Mouse (Mus musculus) stomach, embryonic 15.5 days (tissue): ENCODE measurements around the gene Gm42421. TPM values are rescaled to one million over a fixed set of nuclear protein-coding genes. Genes with fewer than 3 reads are reported as not detected.

Experiments
- ATAC-seq: fragments of 200-750 bp; cut with Nextera tagmentation; 2 replicates; pipeline ENCODE4 v1.8.0; 2017; ENCODE audit warnings: low read depth, moderate number of reproducible peaks, moderate TSS enrichment; ENCODE audit not compliant: insufficient read depth, low FRiP score
- H3K27ac ChIP-seq: fragments of 300-500 bp; sonication (generic); 2 replicates; pipeline ENCODE4 v1.5.1; 2015; ENCODE audit warnings: mild to moderate bottlenecking, inconsistent platforms
- H3K27me3 ChIP-seq: fragments of 300-500 bp; sonication (generic); replicated peaks from 2 replicates; pipeline ENCODE4 v1.6.1; 2015; ENCODE audit warnings: inconsistent platforms
- H3K36me3 ChIP-seq: fragments of 300-500 bp; sonication (generic); 2 replicates; pipeline ENCODE4 v1.6.1; 2015; ENCODE audit warnings: inconsistent platforms
- H3K4me1 ChIP-seq: fragments of 300-500 bp; sonication (generic); 2 replicates; pipeline ENCODE4 v1.6.1; 2015; ENCODE audit warnings: inconsistent platforms
- H3K4me2 ChIP-seq: fragments of 300-500 bp; sonication (generic); 2 replicates; pipeline ENCODE4 v1.6.1; 2015; ENCODE audit warnings: mild to moderate bottlenecking, inconsistent platforms
- H3K4me3 ChIP-seq: fragments of 300-500 bp; sonication (generic); replicated peaks from 2 replicates; pipeline ENCODE4 v1.5.1; 2015; ENCODE audit warnings: inconsistent platforms
- H3K9ac ChIP-seq: fragments of 300-500 bp; sonication (generic); 2 replicates; pipeline ENCODE4 v1.6.1; 2015; ENCODE audit warnings: inconsistent platforms
- H3K9me3 ChIP-seq: fragments of 300-500 bp; sonication (generic); 2 replicates; pipeline ENCODE4 v1.6.1; 2016; ENCODE audit warnings: inconsistent platforms
- WGBS: fragments of 180-500 bp; shearing (Covaris S2); methylation state at CpG from one replicate; pipeline ENCODE4 v1.1.7; 2015; 5-methylcytosine and 5-hydroxymethylcytosine counted together
- polyA plus RNA-seq: library from polyadenylated mRNA; unstranded; fragments of >200 nt; fragmentation: Nextera tagmentation; extraction: Ambion mirVana; gene quantifications from 2 replicates; pipeline ENCODE4 v1.2.1, GENCODE M21; 2015

Gm42421 gene
- polyA plus RNA-seq, 1 experiment from 2014 or later = 0.42 TPM

GRCm38 (mm10) chr5:143943231-143944125, 15.5 kb downstream of the Gm42421 start:
- H3K4me1 ChIP-seq = no peaks in the 10 kb centered on the region
- H3K27me3 ChIP-seq = no peaks in the 10 kb centered on the region
- H3K9ac ChIP-seq = no peak overlapping the region
- no peak overlapping the region for H3K27ac ChIP-seq
- H3K36me3 ChIP-seq = no peaks in the 10 kb centered on the region
- no peak overlapping the region for H3K4me2 ChIP-seq
- H3K9me3 ChIP-seq = no peaks in the 10 kb centered on the region
- ATAC-seq = no peak
- H3K4me3 ChIP-seq = no peak overlapping the region
- WGBS = 81% methylated on average over 14 of the region's 14 CpGs

GRCm38 (mm10) chr5:143948361-143948760, 20.4 kb downstream of the Gm42421 start:
- 79% methylated on average over 12 of the region's 12 CpGs for WGBS

GRCm38 (mm10) chr5:143950016-143950415, 22.0 kb downstream of the Gm42421 start:
- H3K9ac ChIP-seq = no peak overlapping the region
- no peaks in the 10 kb centered on the region for H3K4me1 ChIP-seq
- H3K4me3 ChIP-seq = no peak overlapping the region
- H3K4me2 ChIP-seq = no peak overlapping the region
- H3K27ac ChIP-seq = no peak overlapping the region
- no peak for ATAC-seq
- H3K27me3 ChIP-seq = no peaks in the 10 kb centered on the region
- no peaks in the 10 kb centered on the region for H3K9me3 ChIP-seq
- no peaks in the 10 kb centered on the region for H3K36me3 ChIP-seq
- WGBS = 43% methylated on average over 5 of the region's 5 CpGs

More at GRCm38 (mm10) chr5:143948361-143948760, 20.4 kb downstream of the Gm42421 start:
- Histone ChIP-seq H3K27ac (no peak overlapping the region), H3K4me3 (no peak overlapping the region), H3K9me3 (no peaks in the 10 kb centered on the region), H3K36me3 (no peaks in the 10 kb centered on the region), H3K27me3 (no peaks in the 10 kb centered on the region), H3K4me1 (no peaks in the 10 kb centered on the region), H3K4me2 (no peak overlapping the region), H3K9ac (no peak overlapping the region)
- no peak for ATAC-seq

- Histone ChIP-seq H3K9ac (no peak overlapping the region), H3K4me3 (no peak overlapping the region), H3K9me3 (no peaks in the 10 kb centered on the region), H3K27ac (no peak overlapping the region), H3K36me3 (no peaks in the 10 kb centered on the region), H3K4me1 (no peaks in the 10 kb centered on the region), H3K4me2 (no peak overlapping the region), H3K27me3 (no peaks in the 10 kb centered on the region)
- no peak for ATAC-seq
- WGBS = 89% methylated on average over 6 of the region's 6 CpGs
These were observed 29.1 kb downstream of the Gm42421 start for GRCm38 (mm10) chr5:143957101-143957500.

- Histone ChIP-seq H3K4me1 (no peaks in the 10 kb centered on the region), H3K9me3 (no peaks in the 10 kb centered on the region), H3K4me3 (no peak overlapping the region), H3K27ac (no peak overlapping the region), H3K9ac (no peak overlapping the region), H3K27me3 (no peaks in the 10 kb centered on the region), H3K36me3 (no peaks in the 10 kb centered on the region), H3K4me2 (no peak overlapping the region)
- WGBS = 91% methylated on average over 11 of the region's 11 CpGs
- ATAC-seq = no peak
These were observed 31.6 kb downstream of the Gm42421 start for GRCm38 (mm10) chr5:143959551-143959950.

- no peak for ATAC-seq
- no peaks in the 10 kb centered on the region for H3K4me1 ChIP-seq
- no peak overlapping the region for H3K9ac ChIP-seq
- no peaks in the 10 kb centered on the region for H3K36me3 ChIP-seq
- H3K4me3 ChIP-seq = no peak overlapping the region
- no peak overlapping the region for H3K27ac ChIP-seq
- H3K27me3 ChIP-seq = no peaks in the 10 kb centered on the region
- 90% methylated on average over 8 of the region's 8 CpGs for WGBS
- H3K4me2 ChIP-seq = no peak overlapping the region
- no peaks in the 10 kb centered on the region for H3K9me3 ChIP-seq
These were observed 33.2 kb downstream of the Gm42421 start for GRCm38 (mm10) chr5:143961176-143961575.

- Histone ChIP-seq H3K4me1 (no peaks in the 10 kb centered on the region), H3K27me3 (no peaks in the 10 kb centered on the region), H3K4me3 (no peak overlapping the region), H3K36me3 (no peaks in the 10 kb centered on the region), H3K27ac (no peak overlapping the region), H3K9me3 (no peaks in the 10 kb centered on the region), H3K4me2 (no peak overlapping the region), H3K9ac (no peak overlapping the region)
- no peak for ATAC-seq
- 84% methylated on average over 12 of the region's 12 CpGs for WGBS
These were observed 37.8 kb downstream of the Gm42421 start for GRCm38 (mm10) chr5:143965586-143966345.

GRCm38 (mm10) chr5:143966671-143967070, 38.7 kb downstream of the Gm42421 start:
- H3K4me1 ChIP-seq = no peaks in the 10 kb centered on the region
- no peak overlapping the region for H3K9ac ChIP-seq
- no peak for ATAC-seq
- H3K27me3 ChIP-seq = no peaks in the 10 kb centered on the region
- no peak overlapping the region for H3K4me3 ChIP-seq
- H3K9me3 ChIP-seq = no peaks in the 10 kb centered on the region
- H3K36me3 ChIP-seq = no peaks in the 10 kb centered on the region
- WGBS = 84% methylated on average over 12 of the region's 12 CpGs
- no peak overlapping the region for H3K27ac ChIP-seq
- H3K4me2 ChIP-seq = no peak overlapping the region

- 44% methylated on average over 3 of the region's 3 CpGs for WGBS
- no peak overlapping the region for H3K9ac ChIP-seq
- ATAC-seq = no peak
- H3K4me3 ChIP-seq = no peak overlapping the region
- H3K36me3 ChIP-seq = no peaks in the 10 kb centered on the region
- H3K9me3 ChIP-seq = no peaks in the 10 kb centered on the region
- no peaks in the 10 kb centered on the region for H3K4me1 ChIP-seq
- H3K4me2 ChIP-seq = no peak overlapping the region
- H3K27me3 ChIP-seq = no peaks in the 10 kb centered on the region
- H3K27ac ChIP-seq = no peak overlapping the region
These were observed 44.7 kb downstream of the Gm42421 start for GRCm38 (mm10) chr5:143972628-143973027.

- Histone ChIP-seq H3K4me3 (no peak overlapping the region), H3K4me1 (no peaks in the 10 kb centered on the region), H3K36me3 (no peaks in the 10 kb centered on the region), H3K27me3 (no peaks in the 10 kb centered on the region), H3K4me2 (no peak overlapping the region), H3K9ac (no peak overlapping the region), H3K9me3 (no peaks in the 10 kb centered on the region), H3K27ac (no peak overlapping the region)
- ATAC-seq = peak; percentile 62; the same call in 1 of the 2 replicates
- WGBS = 52% methylated on average over 4 of the region's 4 CpGs
These were observed 47.1 kb downstream of the Gm42421 start for GRCm38 (mm10) chr5:143974931-143975630.

- H3K4me3 ChIP-seq = no peak overlapping the region
- no peak overlapping the region for H3K27ac ChIP-seq
- no peak overlapping the region for H3K4me2 ChIP-seq
- WGBS = 31% methylated on average over 2 of the region's 2 CpGs
- no peaks in the 10 kb centered on the region for H3K27me3 ChIP-seq
- ATAC-seq = 0 out of 2 replicates have a peak, but pooled peaks have one; percentile 12
- H3K9ac ChIP-seq = no peak overlapping the region
- no peaks in the 10 kb centered on the region for H3K4me1 ChIP-seq
- H3K36me3 ChIP-seq = no peaks in the 10 kb centered on the region
- no peaks in the 10 kb centered on the region for H3K9me3 ChIP-seq
These were observed 47.6 kb downstream of the Gm42421 start for GRCm38 (mm10) chr5:143975631-143975933.

- whole genome bisulfite sequencing = 80% methylated on average over 11 of the region's 11 CpGs
- no peak overlapping the region for H3K4me3 ChIP-seq
- no peak overlapping the region for H3K27ac ChIP-seq
- no peaks in the 10 kb centered on the region for H3K4me1 ChIP-seq
- no peaks in the 10 kb centered on the region for H3K9me3 ChIP-seq
- H3K9ac ChIP-seq = no peak overlapping the region
- no peak for ATAC-seq
- no peak overlapping the region for H3K4me2 ChIP-seq
- H3K36me3 ChIP-seq = no peaks in the 10 kb centered on the region
- no peaks in the 10 kb centered on the region for H3K27me3 ChIP-seq
These were observed 48.3 kb downstream of the Gm42421 start for GRCm38 (mm10) chr5:143976232-143976631.
